Mouse (Mus musculus) CH12.LX (cell line): ENCODE results near the gene Mob3b.

Experiments
- POLR2A ChIP-seq: IDR thresholded peaks from 2 replicates; pipeline ENCODE4 v1.6.1; 2011; ENCODE audit warnings: low read depth, mild to moderate bottlenecking, improper control_type of control experiment, low read length
- SMC3 ChIP-seq: IDR thresholded peaks from 2 replicates; pipeline ENCODE4 v1.6.1; 2011; ENCODE audit warnings: low read depth, low read length, improper control_type of control experiment

DNA sequence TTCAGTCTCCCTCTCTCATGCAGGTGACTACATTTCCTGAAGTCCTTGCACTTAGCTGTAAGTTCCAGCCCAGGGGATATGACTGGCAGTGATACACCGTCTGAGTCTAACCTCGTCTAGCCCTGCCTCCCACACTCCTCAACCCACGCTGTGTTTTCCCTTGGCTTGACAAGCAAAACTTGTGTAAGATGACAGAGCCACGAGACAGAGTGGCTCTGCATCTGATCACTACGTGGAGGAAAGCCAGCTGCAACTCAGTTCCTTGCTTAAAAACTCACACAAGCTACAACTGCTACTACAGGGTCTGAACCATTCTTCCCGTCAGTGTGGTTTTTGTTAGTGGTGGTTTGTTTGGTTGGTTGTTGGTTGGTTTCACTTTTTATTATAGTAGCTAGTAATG, 17.0 kb downstream of the Mob3b start:
- no peak for TF ChIP-seq SMC3
- no peak for TF ChIP-seq POLR2A
